In genomic region chr10:59701805-59702204, GRCm38 (mm10) we compare ENCODE assay signal across 7 mouse cellular contexts. TPM values are rescaled to one million over a fixed set of nuclear protein-coding genes. Genes with fewer than 3 reads are reported as not detected.
DNase-seq lines count a peak whose midpoint lies in the region; ATAC-seq and TF ChIP-seq lines count a peak whose summit lies in the region.

No protein-coding gene starts in this region.

- peak overlapping the region; percentile 64 for H3K4me3 ChIP-seq in lung, embryonic 16.5 days (ENCODE audit: low read length)
- H3K4me3 ChIP-seq in forebrain, embryonic 10.5 days, result peak overlapping the region; percentile 75
- H3K4me3 ChIP-seq in limb, embryonic 14.5 days (replicated peaks; ENCODE audit: low read length), result peak overlapping the region; percentile 77
- peak overlapping the region; percentile 69 for H3K4me3 ChIP-seq in stomach, embryonic 16.5 days (replicated peaks; ENCODE audit: low read length)

- no peaks in the 10 kb centered on the region for H3K36me3 ChIP-seq in lung, embryonic 16.5 days (ENCODE audit: control insufficient read depth, insufficient read depth, low read length)
- H3K36me3 ChIP-seq in forebrain, embryonic 10.5 days (replicated peaks), result no peaks in the 10 kb centered on the region
- H3K36me3 ChIP-seq in limb, embryonic 14.5 days (ENCODE audit: control insufficient read depth, insufficient read depth, low read length), result no peaks in the 10 kb centered on the region
- H3K36me3 ChIP-seq in stomach, embryonic 16.5 days (ENCODE audit: control insufficient read depth, insufficient read depth, low read length), result no peaks in the 10 kb centered on the region

- TF ChIP-seq POLR2A in limb, embryonic 14.5 days (IDR thresholded peaks at IDR 0.05; ENCODE audit: borderline replicate concordance, extremely low read depth, insufficient read depth, insufficient read length), result no peak

- peak overlapping the region; percentile 68 for H3K27ac ChIP-seq in lung, embryonic 16.5 days (ENCODE audit: low read length)
- peak overlapping the region; percentile 84 for H3K27ac ChIP-seq in forebrain, embryonic 10.5 days
- H3K27ac ChIP-seq in limb, embryonic 14.5 days (replicated peaks; ENCODE audit: low read depth, low read length), result no peak overlapping the region
- H3K27ac ChIP-seq in stomach, embryonic 16.5 days (ENCODE audit: low read length), result peak overlapping the region; percentile 40

- 28% methylated on average over 5 of the region's 5 CpGs for WGBS in lung, embryonic 16.5 days
- 46% methylated on average over 5 of the region's 5 CpGs for WGBS in forebrain, embryonic 10.5 days
- 49% methylated on average over 5 of the region's 5 CpGs for WGBS in limb, embryonic 14.5 days
- WGBS in stomach, embryonic 16.5 days, result 38% methylated on average over 5 of the region's 5 CpGs

- peak overlapping the region; percentile 73 for H3K4me2 ChIP-seq in lung, embryonic 16.5 days (ENCODE audit: low read depth, low read length)
- peak overlapping the region; percentile 59 for H3K4me2 ChIP-seq in limb, embryonic 14.5 days (replicated peaks; ENCODE audit: low read depth, low read length, severe bottlenecking)
- peak overlapping the region; percentile 72 for H3K4me2 ChIP-seq in stomach, embryonic 16.5 days (ENCODE audit: low read depth, low read length)

- no peak for DNase-seq in lung, postnatal 25 days (ENCODE audit: low spot score)
- no peak for DNase-seq in forebrain, embryonic 10.5 days (ENCODE audit: extremely low spot score, low spot score)
- no peak for DNase-seq in limb, embryonic 14.5 days (ENCODE audit: low spot score)
- no peak for DNase-seq in gastrocnemius, adult 8-10 months (ENCODE audit: low spot score in 2 of 2)
- DNase-seq in adrenal gland, postnatal 25 days, result no peak

- peak overlapping the region; percentile 48 for H3K9ac ChIP-seq in lung, embryonic 16.5 days (ENCODE audit: low read length)
- no peak overlapping the region for H3K9ac ChIP-seq in limb, embryonic 14.5 days (ENCODE audit: low read depth, low read length, severe bottlenecking)
- no peak overlapping the region for H3K9ac ChIP-seq in stomach, embryonic 16.5 days (ENCODE audit: low read length)

- H3K27me3 ChIP-seq in lung, embryonic 16.5 days (ENCODE audit: control insufficient read depth, insufficient read depth, low read depth, low read length), result no peaks in the 10 kb centered on the region
- H3K27me3 ChIP-seq in forebrain, embryonic 10.5 days (ENCODE audit: poor library complexity, severe bottlenecking), result no peaks in the 10 kb centered on the region
- H3K27me3 ChIP-seq in limb, embryonic 14.5 days (ENCODE audit: control insufficient read depth, insufficient read depth, low read length), result no peaks in the 10 kb centered on the region
- no peaks in the 10 kb centered on the region for H3K27me3 ChIP-seq in stomach, embryonic 16.5 days (ENCODE audit: control insufficient read depth, insufficient read depth, low read length)

- ATAC-seq in lung, embryonic 16.5 days (ENCODE audit: low read depth), result peak; percentile 12; the same call in 1 of the 2 replicates
- no peak for ATAC-seq in limb, embryonic 14.5 days (ENCODE audit: low FRiP score, low read depth)
- ATAC-seq in stomach, embryonic 16.5 days (ENCODE audit: insufficient read depth, low FRiP score), result no peak

- no peaks in the 10 kb centered on the region for H3K9me3 ChIP-seq in lung, embryonic 16.5 days (ENCODE audit: control insufficient read depth, low read length)
- no peaks in the 10 kb centered on the region for H3K9me3 ChIP-seq in forebrain, embryonic 10.5 days
- H3K9me3 ChIP-seq in limb, embryonic 14.5 days (ENCODE audit: control insufficient read depth, low read length), result no peaks in the 10 kb centered on the region
- H3K9me3 ChIP-seq in stomach, embryonic 16.5 days (replicated peaks; ENCODE audit: control insufficient read depth, low read length), result no peaks in the 10 kb centered on the region

- peaks cover 11% of the 10 kb centered on the region; the same call in 1 of the 2 replicates for H3K4me1 ChIP-seq in lung, embryonic 16.5 days (replicated peaks; ENCODE audit: control insufficient read depth, insufficient read depth, low read length)
- H3K4me1 ChIP-seq in forebrain, embryonic 10.5 days, result peaks cover 20% of the 10 kb centered on the region
- peaks cover 8% of the 10 kb centered on the region for H3K4me1 ChIP-seq in limb, embryonic 14.5 days (ENCODE audit: control insufficient read depth, insufficient read depth, low read length)
- H3K4me1 ChIP-seq in stomach, embryonic 16.5 days (ENCODE audit: control insufficient read depth, insufficient read depth, low read length), result peaks cover 7% of the 10 kb centered on the region

RNA-seq across cellular contexts. Expression of gene Micu1, which starts 0.5 kb away (rescaled TPM):
- 68.8 and 69.1 TPM in 2 replicates for polyA plus RNA-seq in lung, embryonic 16.5 days (2015; fragmentation: Nextera tagmentation; extraction: Ambion mirVana)
- polyA plus RNA-seq in forebrain, embryonic 10.5 days (2016; fragmentation: Nextera tagmentation; extraction: Ambion mirVana), result 54.1 and 58.0 TPM in 2 replicates
- 93.7 and 95.3 TPM in 2 replicates for polyA plus RNA-seq in limb, embryonic 14.5 days (2012; rRNA removed)
- polyA plus RNA-seq in limb, embryonic 14.5 days (2014; fragmentation: Nextera tagmentation; extraction: Ambion mirVana), result 81.9 and 86.7 TPM in 2 replicates
- 74.1 and 77.5 TPM in 2 replicates for polyA plus RNA-seq in stomach, embryonic 16.5 days (2015; fragmentation: Nextera tagmentation; extraction: Ambion mirVana)
- 10 to 100 TPM; 50.7 to 57.9 (median 55.4) TPM for total RNA-seq in gastrocnemius, adult 8-10 months (2022)
- 66.3 and 73.6 TPM in 2 replicates for total RNA-seq in adrenal gland, postnatal 25 days (2021)
